Mouse (Mus musculus): ENCODE data around the gene Ugt1a8.
"Not testable (repeated sequence)": the region's sequence is repeated elsewhere in the genome, so short reads cannot be mapped to it uniquely, and the experiment has no call there.

The Ugt1a8 gene

GRCm38 (mm10) chr1:88109027-88109557, 21.5 kb downstream of the Ugt1a8 start:
- not testable (repeated sequence) for DNase-seq (ENCODE audit: low spot score in 2 of 2)

GRCm38 (mm10) chr1:88109604-88110003, 22.0 kb downstream of the Ugt1a8 start:
- not testable (repeated sequence) for DNase-seq (ENCODE audit: low spot score in 2 of 2)

- DNase-seq (ENCODE audit: low spot score in 2 of 2): not testable (repeated sequence)
These were observed 25.2 kb downstream of the Ugt1a8 start for GRCm38 (mm10) chr1:88112769-88113168.

- not testable (repeated sequence) for DNase-seq (ENCODE audit: low spot score in 2 of 2)
These were observed 32.9 kb downstream of the Ugt1a8 start for GRCm38 (mm10) chr1:88120550-88120949.

- DNase-seq (ENCODE audit: low spot score in 2 of 2): not testable (repeated sequence)
These were observed 33.9 kb downstream of the Ugt1a8 start for GRCm38 (mm10) chr1:88121521-88121920.

GRCm38 (mm10) chr1:88125827-88126360, 38.3 kb downstream of the Ugt1a8 start:
- DNase-seq (ENCODE audit: low spot score in 2 of 2): not testable (repeated sequence)

- not testable (repeated sequence) for DNase-seq (ENCODE audit: low spot score in 2 of 2)
These were observed 41.5 kb downstream of the Ugt1a8 start for GRCm38 (mm10) chr1:88129091-88129490.

- DNase-seq (ENCODE audit: low spot score in 2 of 2): not testable (repeated sequence)
These were observed 42.6 kb downstream of the Ugt1a8 start for GRCm38 (mm10) chr1:88130223-88130622.

- no peak for DNase-seq (ENCODE audit: low spot score in 2 of 2)
These were observed 46.4 kb downstream of the Ugt1a8 start for GRCm38 (mm10) chr1:88133908-88134456.

- not testable (repeated sequence) for DNase-seq (ENCODE audit: low spot score in 2 of 2)
These were observed 46.9 kb downstream of the Ugt1a8 start, which contains the start of gene Ugt1a6a for GRCm38 (mm10) chr1:88134457-88135011. TSS of gene Ugt1a6a (plus strand) at chr1:88134809.

GRCm38 (mm10) chr1:88135229-88135904, 47.8 kb downstream of the Ugt1a8 start:
- not testable (repeated sequence) for DNase-seq (ENCODE audit: low spot score in 2 of 2)

- DNase-seq (ENCODE audit: low spot score in 2 of 2): no peak
These were observed 49.0 kb downstream of the Ugt1a8 start for GRCm38 (mm10) chr1:88136646-88137045.

- DNase-seq (ENCODE audit: low spot score in 2 of 2): no peak
These were observed 49.7 kb downstream of the Ugt1a8 start for GRCm38 (mm10) chr1:88137264-88137663.

- DNase-seq (ENCODE audit: low spot score in 2 of 2): no peak
These were observed 50.5 kb downstream of the Ugt1a8 start for GRCm38 (mm10) chr1:88138145-88138544.

- DNase-seq (ENCODE audit: low spot score in 2 of 2): not testable (repeated sequence)
These were observed 52.9 kb downstream of the Ugt1a8 start for GRCm38 (mm10) chr1:88140492-88140891.

GRCm38 (mm10) chr1:88143966-88144675, 56.5 kb downstream of the Ugt1a8 start:
- DNase-seq (ENCODE audit: low spot score in 2 of 2): not testable (repeated sequence)

GRCm38 (mm10) chr1:88145278-88145677, 57.7 kb downstream of the Ugt1a8 start:
- DNase-seq (ENCODE audit: low spot score in 2 of 2): not testable (repeated sequence)

GRCm38 (mm10) chr1:88150133-88150532, 62.5 kb downstream of the Ugt1a8 start:
- DNase-seq (ENCODE audit: low spot score in 2 of 2): not testable (repeated sequence)

GRCm38 (mm10) chr1:88158430-88158829, 70.8 kb downstream of the Ugt1a8 start:
- no peak for DNase-seq (ENCODE audit: low spot score in 2 of 2)

- no peak for DNase-seq (ENCODE audit: low spot score in 2 of 2)
These were observed 78.1 kb downstream of the Ugt1a8 start, which contains the start of gene Ugt1a5 for GRCm38 (mm10) chr1:88165711-88166110. TSS of gene Ugt1a5 (plus strand) at chr1:88166012.

GRCm38 (mm10) chr1:88172190-88172589, 84.6 kb downstream of the Ugt1a8 start:
- not testable (repeated sequence) for DNase-seq (ENCODE audit: low spot score in 2 of 2)

GRCm38 (mm10) chr1:88179657-88180056, 92.0 kb downstream of the Ugt1a8 start:
- DNase-seq (ENCODE audit: low spot score in 2 of 2): no peak
